Mouse (Mus musculus): ENCODE data around the gene Taz. TPM values are rescaled to one million over a fixed set of nuclear protein-coding genes. Genes with fewer than 3 reads are reported as not detected.
A peak's percentile ranks its signal among the peaks of the same experiment; 100 is the strongest.

The Taz gene
- polyA plus RNA-seq, 1 experiment from 2014 or later = 79.5 TPM

GRCm38 (mm10) chrX:74254153-74254887 lies 27.4 kb upstream of the Taz start, which contains the start of gene Emd:
TSS of gene Emd (plus strand) at chrX:74254687.
- peak within 1 kb of the TSS; percentile 58 for H3K4me3 ChIP-seq (replicated peaks)
- 21% methylated on average over 39 of the region's 39 CpGs for WGBS

GRCm38 (mm10) chrX:74254888-74255565 lies 26.7 kb upstream of the Taz start:
- Histone ChIP-seq H3K4me2 (peak overlapping the region; percentile 60), H3K4me1 (no peaks in the 10 kb centered on the region), H3K4me3 (replicated peaks) (peak overlapping the region; percentile 58), H3K27ac (peak overlapping the region; percentile 93), H3K36me3 (peaks cover 2% of the 10 kb centered on the region; the same call in 1 of the 2 replicates), H3K9me3 (no peaks in the 10 kb centered on the region), H3K9ac (peak overlapping the region; percentile 39; the same call in 1 of the 2 replicates), H3K27me3 (replicated peaks) (no peaks in the 10 kb centered on the region)
- ATAC-seq (ENCODE audit: insufficient read depth, low FRiP score, low read depth) = peak; percentile 50
- WGBS = 27% methylated on average over 31 of the region's 31 CpGs

More at GRCm38 (mm10) chrX:74254153-74254887, 27.4 kb upstream of the Taz start, which contains the start of gene Emd:
- peaks cover 2% of the 10 kb centered on the region; the same call in 1 of the 2 replicates for H3K36me3 ChIP-seq
- H3K27ac ChIP-seq = peak within 1 kb of the TSS; percentile 93
- ATAC-seq (ENCODE audit: insufficient read depth, low FRiP score, low read depth) = peak; percentile 98
- peak within 1 kb of the TSS; percentile 39 for H3K9ac ChIP-seq
- peak within 1 kb of the TSS; percentile 60 for H3K4me2 ChIP-seq
- H3K4me1 ChIP-seq = no peaks in the 10 kb centered on the region
- no peaks in the 10 kb centered on the region for H3K9me3 ChIP-seq
- H3K27me3 ChIP-seq (replicated peaks) = no peaks in the 10 kb centered on the region

- Histone ChIP-seq H3K4me3 (replicated peaks) (no peak overlapping the region), H3K27ac (no peak overlapping the region), H3K36me3 (peaks cover 2% of the 10 kb centered on the region; the same call in 1 of the 2 replicates), H3K4me1 (no peaks in the 10 kb centered on the region), H3K9me3 (no peaks in the 10 kb centered on the region), H3K9ac (no peak overlapping the region), H3K27me3 (replicated peaks) (no peaks in the 10 kb centered on the region), H3K4me2 (no peak overlapping the region)
- WGBS = 92% methylated on average over 3 of the region's 3 CpGs
- ATAC-seq (ENCODE audit: insufficient read depth, low FRiP score, low read depth) = no peak
Observed at GRCm38 (mm10) chrX:74257746-74258145, 24.0 kb upstream of the Taz start.

- no peaks in the 10 kb centered on the region for H3K27me3 ChIP-seq (replicated peaks)
- H3K36me3 ChIP-seq = no peaks in the 10 kb centered on the region
- 33% methylated on average over 3 of the region's 3 CpGs for WGBS
- ATAC-seq (ENCODE audit: insufficient read depth, low FRiP score, low read depth) = peak; percentile 20
- H3K9ac ChIP-seq = no peak overlapping the region
- H3K9me3 ChIP-seq = no peaks in the 10 kb centered on the region
- H3K4me2 ChIP-seq = peak overlapping the region; percentile 51
- H3K4me3 ChIP-seq (replicated peaks) = peak overlapping the region; percentile 50
- H3K27ac ChIP-seq = peak overlapping the region; percentile 95
- no peaks in the 10 kb centered on the region for H3K4me1 ChIP-seq
Observed at GRCm38 (mm10) chrX:74269736-74270061, 12.0 kb upstream of the Taz start.

- Histone ChIP-seq H3K4me2 (peak within 1 kb of the TSS; percentile 51), H3K27me3 (replicated peaks) (no peaks in the 10 kb centered on the region), H3K36me3 (no peaks in the 10 kb centered on the region), H3K27ac (peak within 1 kb of the TSS; percentile 95), H3K4me3 (replicated peaks) (peak within 1 kb of the TSS; percentile 50), H3K9me3 (no peaks in the 10 kb centered on the region), H3K4me1 (no peaks in the 10 kb centered on the region), H3K9ac (peak within 1 kb of the TSS; percentile 55; the same call in 1 of the 2 replicates)
- peak; percentile 95 for ATAC-seq (ENCODE audit: insufficient read depth, low FRiP score, low read depth)
- 15% methylated on average over 42 of the region's 42 CpGs for WGBS
Observed at GRCm38 (mm10) chrX:74270062-74270901, 11.4 kb upstream of the Taz start, which contains the start of gene Rpl10. TSS of gene Rpl10 (plus strand) at chrX:74270812.

- 13% methylated on average over 27 of the region's 27 CpGs for WGBS
- H3K9ac ChIP-seq = peak overlapping the region; percentile 55; the same call in 1 of the 2 replicates
- H3K4me3 ChIP-seq (replicated peaks) = peak overlapping the region; percentile 50
- H3K36me3 ChIP-seq = no peaks in the 10 kb centered on the region
- peak overlapping the region; percentile 68 for H3K27ac ChIP-seq
- H3K27me3 ChIP-seq (replicated peaks) = no peaks in the 10 kb centered on the region
- peak overlapping the region; percentile 43 for H3K4me2 ChIP-seq
- no peak for ATAC-seq (ENCODE audit: insufficient read depth, low FRiP score, low read depth)
- no peaks in the 10 kb centered on the region for H3K9me3 ChIP-seq
- H3K4me1 ChIP-seq = no peaks in the 10 kb centered on the region
Observed at GRCm38 (mm10) chrX:74270902-74271551, 10.7 kb upstream of the Taz start.

GRCm38 (mm10) chrX:74273422-74274322 lies 8.0 kb upstream of the Taz start:
- Histone ChIP-seq H3K27ac (peak overlapping the region; percentile 26; the same call in 1 of the 2 replicates), H3K9me3 (no peaks in the 10 kb centered on the region), H3K4me3 (replicated peaks) (no peak overlapping the region), H3K4me1 (no peaks in the 10 kb centered on the region), H3K9ac (no peak overlapping the region), H3K27me3 (replicated peaks) (no peaks in the 10 kb centered on the region), H3K36me3 (no peaks in the 10 kb centered on the region), H3K4me2 (no peak overlapping the region)
- 27% methylated on average over 10 of the region's 10 CpGs for WGBS
- no peak for ATAC-seq (ENCODE audit: insufficient read depth, low FRiP score, low read depth)

GRCm38 (mm10) chrX:74277916-74278315 lies 3.8 kb upstream of the Taz start:
- WGBS = 60% methylated on average over 8 of the region's 8 CpGs
- Histone ChIP-seq H3K9me3 (no peaks in the 10 kb centered on the region), H3K36me3 (no peaks in the 10 kb centered on the region), H3K27me3 (replicated peaks) (no peaks in the 10 kb centered on the region), H3K9ac (no peak overlapping the region), H3K4me3 (replicated peaks) (no peak overlapping the region), H3K4me2 (no peak overlapping the region), H3K27ac (no peak overlapping the region), H3K4me1 (no peaks in the 10 kb centered on the region)
- ATAC-seq (ENCODE audit: insufficient read depth, low FRiP score, low read depth) = no peak

- Histone ChIP-seq H3K4me3 (replicated peaks) (peak overlapping the region; percentile 58), H3K36me3 (no peaks in the 10 kb centered on the region), H3K9me3 (no peaks in the 10 kb centered on the region), H3K4me2 (peak overlapping the region; percentile 73), H3K9ac (no peak overlapping the region), H3K4me1 (no peaks in the 10 kb centered on the region; the same call in 1 of the 2 replicates), H3K27me3 (replicated peaks) (no peaks in the 10 kb centered on the region), H3K27ac (peak overlapping the region; percentile 91)
- WGBS = 13% methylated on average over 14 of the region's 14 CpGs
- ATAC-seq (ENCODE audit: insufficient read depth, low FRiP score, low read depth) = no peak
Observed at GRCm38 (mm10) chrX:74281041-74281731, 526 bp upstream of the Taz start.
